Mouse (Mus musculus): ENCODE results near the gene Pdcd2.
A peak's percentile ranks its signal among the peaks of the same experiment; 100 is the strongest.

Pdcd2 gene

DNA sequence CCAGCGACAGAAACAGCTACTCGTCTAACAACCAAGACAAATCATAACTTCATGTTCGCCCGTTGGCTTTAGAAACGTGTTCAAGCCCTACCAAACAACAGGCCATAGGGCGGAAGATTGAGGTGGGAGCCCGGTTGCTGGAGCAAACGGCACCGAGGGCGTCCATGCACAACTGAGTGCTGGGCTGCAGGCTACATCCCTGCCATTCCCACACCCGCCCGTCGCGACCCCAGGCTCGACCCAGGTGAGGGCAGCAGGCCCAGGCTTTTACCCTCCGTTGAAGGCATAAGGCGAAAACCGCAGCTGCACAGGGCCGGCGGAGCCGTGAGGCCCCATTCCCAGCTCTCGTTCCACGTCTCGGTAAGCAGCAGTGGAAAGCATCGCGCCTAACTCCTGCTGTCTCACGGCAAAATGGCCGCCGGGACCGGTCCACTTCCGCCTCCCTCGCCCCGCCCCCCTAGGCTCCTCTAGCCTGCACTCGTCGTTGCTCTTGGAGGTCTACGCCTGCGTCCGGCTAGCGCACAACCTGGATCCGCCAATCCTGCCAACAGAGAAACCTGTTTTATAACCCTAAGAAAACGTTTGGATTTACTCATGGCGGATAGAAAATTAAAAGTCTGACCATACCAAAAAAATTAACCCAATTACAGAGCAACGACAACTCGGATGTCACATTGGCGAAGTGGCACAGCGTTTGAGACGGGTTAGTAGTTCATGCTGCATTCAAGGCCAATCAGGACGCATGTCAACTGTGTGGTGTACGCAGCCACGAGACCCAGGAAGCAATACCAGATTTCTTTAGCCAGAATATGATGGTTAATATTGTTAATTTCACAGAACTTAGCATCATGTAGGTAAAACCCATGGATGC, 29.0 kb downstream of the Pdcd2 start:
- DNase-seq: peak; percentile 91

GRCm38 (mm10) chr17:15490542-15490941, 36.6 kb downstream of the Pdcd2 start:
- DNase-seq: no peak

GRCm38 (mm10) chr17:15472671-15473070, 54.4 kb downstream of the Pdcd2 start:
- no peak for DNase-seq

Measured in cerebellum, adult 8-10 months (tissue).